Mouse (Mus musculus) erythroblast, embryonic 14.5 days (primary cell): ENCODE results near the gene 4930590J08Rik. TPM values are rescaled to one million over a fixed set of nuclear protein-coding genes. Genes with fewer than 3 reads are reported as not detected.
A peak's percentile ranks its signal among the peaks of the same experiment; 100 is the strongest.

Experiments
- H3K27me3 ChIP-seq: 2 replicates; pipeline ENCODE4 v1.6.1; 2012; ENCODE audit warnings: inconsistent platforms; ENCODE audit not compliant: control insufficient read depth
- H3K36me3 ChIP-seq: 2 replicates; pipeline ENCODE4 v1.6.1; 2012; ENCODE audit warnings: mild to moderate bottlenecking, inconsistent platforms; ENCODE audit not compliant: control insufficient read depth
- H3K4me1 ChIP-seq: 2 replicates; pipeline ENCODE4 v1.6.1; 2012; ENCODE audit warnings: inconsistent platforms; ENCODE audit not compliant: control insufficient read depth
- H3K4me3 ChIP-seq: replicated peaks from 2 replicates; pipeline ENCODE3; 2012; ENCODE audit warnings: moderate library complexity, mild to moderate bottlenecking, inconsistent platforms
- H3K9me3 ChIP-seq: 2 replicates; pipeline ENCODE4 v1.6.1; 2012; ENCODE audit warnings: low read length, inconsistent platforms, mixed read lengths; ENCODE audit not compliant: control insufficient read depth
- GATA1 ChIP-seq: IDR thresholded peaks from 2 replicates; pipeline ENCODE4 v1.6.1; 2012; ENCODE audit warnings: low read length, inconsistent platforms, mixed read lengths
- TAL1 ChIP-seq: IDR thresholded peaks from 3 replicates; pipeline ENCODE4 v1.6.1; 2012; ENCODE audit warnings: low read length, inconsistent platforms, mixed read lengths
- polyA plus RNA-seq: library from polyadenylated mRNA; stranded (reverse); fragments of >175 nt; gene quantifications from 2 replicates; pipeline ENCODE4 v1.2.3, GENCODE M21; 2012

4930590J08Rik gene
- polyA plus RNA-seq, 1 experiment = not detected

GRCm38 (mm10) chr6:91979301-91979996 is 76.8 kb downstream of the 4930590J08Rik start:
- Histone ChIP-seq H3K4me3 (peak overlapping the region; percentile 35), H3K4me1 (no peaks in the 10 kb centered on the region), H3K36me3 (no peaks in the 10 kb centered on the region), H3K9me3 (peaks cover 4% of the 10 kb centered on the region), H3K27me3 (peaks cover 77% of the 10 kb centered on the region)
- TF ChIP-seq TAL1 = no peak
- no peak for TF ChIP-seq GATA1

GRCm38 (mm10) chr6:91980011-91980410 is 77.4 kb downstream of the 4930590J08Rik start:
- H3K4me1 ChIP-seq = no peaks in the 10 kb centered on the region
- no peaks in the 10 kb centered on the region for H3K36me3 ChIP-seq
- H3K27me3 ChIP-seq = peaks cover 77% of the 10 kb centered on the region
- peaks cover 4% of the 10 kb centered on the region for H3K9me3 ChIP-seq
- TF ChIP-seq TAL1 = no peak
- no peak for TF ChIP-seq GATA1
- no peak overlapping the region for H3K4me3 ChIP-seq

- Histone ChIP-seq H3K4me1 (peaks cover 53% of the 10 kb centered on the region), H3K4me3 (no peak overlapping the region), H3K27me3 (no peaks in the 10 kb centered on the region), H3K9me3 (no peaks in the 10 kb centered on the region), H3K36me3 (no peaks in the 10 kb centered on the region)
- TF ChIP-seq GATA1 = no peak
These were observed 87.5 kb downstream of the 4930590J08Rik start for GRCm38 (mm10) chr6:91990101-91990500.

- Histone ChIP-seq H3K9me3 (no peaks in the 10 kb centered on the region), H3K36me3 (no peaks in the 10 kb centered on the region), H3K27me3 (no peaks in the 10 kb centered on the region; the same call in 1 of the 2 replicates), H3K4me3 (peak overlapping the region; percentile 54), H3K4me1 (peaks cover 69% of the 10 kb centered on the region)
- TF ChIP-seq GATA1 (no peak), TAL1 (peak; percentile 67)
These were observed 90.2 kb downstream of the 4930590J08Rik start for GRCm38 (mm10) chr6:91992823-91993222.

- no peaks in the 10 kb centered on the region for H3K36me3 ChIP-seq
- no peaks in the 10 kb centered on the region for H3K9me3 ChIP-seq
- no peaks in the 10 kb centered on the region; the same call in none of the 2 replicates for H3K27me3 ChIP-seq
- TF ChIP-seq GATA1 = peak; percentile 100
- TF ChIP-seq TAL1 = peak; percentile 78
- peaks cover 70% of the 10 kb centered on the region for H3K4me1 ChIP-seq
- peak overlapping the region; percentile 54 for H3K4me3 ChIP-seq
These were observed 91.3 kb downstream of the 4930590J08Rik start for GRCm38 (mm10) chr6:91993795-91994505.

GRCm38 (mm10) chr6:91996072-91996471 is 93.5 kb downstream of the 4930590J08Rik start:
- Histone ChIP-seq H3K4me1 (peaks cover 57% of the 10 kb centered on the region), H3K4me3 (no peak overlapping the region), H3K36me3 (no peaks in the 10 kb centered on the region), H3K27me3 (no peaks in the 10 kb centered on the region; the same call in none of the 2 replicates), H3K9me3 (no peaks in the 10 kb centered on the region)
- TF ChIP-seq GATA1 (no peak), TAL1 (no peak)

Other genes with a start within 250 kb of the 4930590J08Rik start
- 0.34 and 0.45 TPM in 2 replicates for gene Slc6a6, start 218.8 kb upstream of the 4930590J08Rik start, polyA plus RNA-seq
- not detected in 2 replicates for gene Grip2, start 75.6 kb upstream of the 4930590J08Rik start, polyA plus RNA-seq
- gene Ccdc174, start 24.8 kb upstream of the 4930590J08Rik start, polyA plus RNA-seq = 0.59 and 0.71 TPM in 2 replicates
- gene Fgd5, start 76.1 kb downstream of the 4930590J08Rik start, polyA plus RNA-seq = 0.01 and 0.03 TPM in 2 replicates
- 0.11 and 0.17 TPM in 2 replicates for gene Nr2c2, start 188.6 kb downstream of the 4930590J08Rik start, polyA plus RNA-seq